Mouse (Mus musculus): Measurements from ENCODE around the gene Rtl3. TPM values are rescaled to one million over a fixed set of nuclear protein-coding genes. Genes with fewer than 3 reads are reported as not detected.

Gene Rtl3
- polyA plus RNA-seq (2015; fragmentation: Nextera tagmentation; extraction: Ambion mirVana): 0.65 and 1.0 TPM in 2 replicates

DNA sequence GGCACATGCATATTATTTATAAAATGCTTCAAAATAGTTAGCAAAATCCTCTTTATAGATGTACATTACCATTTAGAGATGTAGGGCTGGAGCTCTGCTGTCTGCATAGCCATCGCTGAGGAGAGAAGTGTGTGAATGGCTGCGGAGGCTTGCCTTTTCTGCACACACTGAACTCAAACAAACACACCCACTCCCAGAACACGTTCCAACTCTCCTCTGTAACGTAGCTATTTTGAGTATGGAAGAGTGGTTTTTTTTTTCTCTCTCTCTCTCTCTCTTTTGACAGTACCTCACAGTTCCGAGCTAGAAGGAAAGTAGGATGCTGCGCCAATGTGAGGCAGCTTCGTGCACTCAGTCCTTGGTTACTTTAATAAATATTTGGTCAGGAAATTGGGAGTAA, at the start of gene Rtl3:
Gene Rtl3, minus strand, starts transcription at position 236 of the 400 bp plus-strand sequence.
- no peaks in the 10 kb centered on the region for H3K36me3 ChIP-seq (ENCODE audit: control insufficient read depth, insufficient read depth, low read length)
- peaks cover 6% of the 10 kb centered on the region; the same call in 1 of the 2 replicates for H3K9me3 ChIP-seq (replicated peaks; ENCODE audit: control insufficient read depth, low read length, poor library complexity, severe bottlenecking)
- no peak within 1 kb of the TSS for H3K9ac ChIP-seq (ENCODE audit: low read depth, low read length)
- no peak within 1 kb of the TSS for H3K4me2 ChIP-seq (ENCODE audit: low read length)
- ATAC-seq: no peak
- H3K27ac ChIP-seq (ENCODE audit: low read length): no peak within 1 kb of the TSS
- H3K4me3 ChIP-seq (ENCODE audit: low read depth, low read length): no peak within 1 kb of the TSS
- no peaks in the 10 kb centered on the region for H3K27me3 ChIP-seq (ENCODE audit: control insufficient read depth, insufficient read depth, low read depth, low read length)
- no peaks in the 10 kb centered on the region for H3K4me1 ChIP-seq (ENCODE audit: control insufficient read depth, insufficient read depth, low read length)
- WGBS: 73% methylated on average over 7 of the region's 7 CpGs

DNA sequence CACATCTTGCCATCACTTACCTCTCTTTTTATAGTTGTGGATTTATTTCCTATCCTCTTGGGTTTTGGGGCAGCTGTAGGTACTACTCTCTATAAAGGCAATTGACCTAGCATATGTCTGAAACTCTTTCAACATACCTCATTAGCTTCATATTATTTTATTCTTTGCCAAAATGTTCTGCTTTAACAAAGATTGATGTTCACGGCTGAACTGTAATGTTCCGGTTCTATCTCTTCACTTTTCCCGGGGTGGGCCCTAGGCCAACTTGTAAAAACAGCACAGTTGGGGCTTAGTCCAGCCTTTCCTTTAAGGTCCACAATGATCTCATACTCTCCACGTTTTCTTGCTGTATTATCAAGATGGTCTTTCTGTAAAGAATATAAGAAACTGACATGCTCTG, 31.9 kb upstream of the Rtl3 start:
- WGBS: 49% methylated on average over 4 of the region's 4 CpGs
- Histone ChIP-seq H3K4me3 (ENCODE audit: low read depth, low read length) (no peak overlapping the region), H3K27ac (ENCODE audit: low read length) (no peak overlapping the region), H3K36me3 (ENCODE audit: control insufficient read depth, insufficient read depth, low read length) (no peaks in the 10 kb centered on the region), H3K4me2 (ENCODE audit: low read length) (no peak overlapping the region), H3K9ac (ENCODE audit: low read depth, low read length) (no peak overlapping the region), H3K27me3 (ENCODE audit: control insufficient read depth, insufficient read depth, low read depth, low read length) (no peaks in the 10 kb centered on the region), H3K9me3 (replicated peaks; ENCODE audit: control insufficient read depth, low read length, poor library complexity, severe bottlenecking) (no peaks in the 10 kb centered on the region), H3K4me1 (ENCODE audit: control insufficient read depth, insufficient read depth, low read length) (no peaks in the 10 kb centered on the region)
- no peak for ATAC-seq

DNA sequence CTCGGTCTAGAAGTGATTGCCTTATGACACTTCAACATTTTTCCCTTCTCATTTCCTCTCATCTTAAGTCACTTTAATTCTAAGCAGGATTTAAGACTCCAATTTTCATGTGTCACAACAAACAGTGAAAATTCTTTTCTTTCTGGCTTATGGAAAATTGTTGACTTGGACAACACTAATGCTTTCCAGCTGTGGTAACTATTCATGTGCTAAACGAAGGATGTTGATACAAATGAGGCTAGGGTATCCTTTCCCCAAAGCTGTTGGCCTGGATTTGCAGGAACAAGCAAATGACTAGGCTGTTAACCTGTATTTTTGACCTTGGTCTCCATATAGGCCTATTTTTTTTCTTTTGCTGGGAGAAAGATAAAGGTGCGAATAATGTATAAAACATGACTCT, 31.4 kb upstream of the Rtl3 start:
- H3K9me3 ChIP-seq (replicated peaks; ENCODE audit: control insufficient read depth, low read length, poor library complexity, severe bottlenecking): no peaks in the 10 kb centered on the region

GRCm38 (mm10) chrX:106871426-106871825, 31.0 kb upstream of the Rtl3 start:
- H3K4me1 ChIP-seq (ENCODE audit: control insufficient read depth, insufficient read depth, low read length): no peaks in the 10 kb centered on the region
- WGBS: 62% methylated on average over 3 of the region's 3 CpGs
- ATAC-seq: no peak

More for the DNA sequence above, 31.4 kb upstream of the Rtl3 start:
- Histone ChIP-seq H3K4me1 (ENCODE audit: control insufficient read depth, insufficient read depth, low read length) (no peaks in the 10 kb centered on the region), H3K4me2 (ENCODE audit: low read length) (no peak overlapping the region), H3K4me3 (ENCODE audit: low read depth, low read length) (no peak overlapping the region), H3K36me3 (ENCODE audit: control insufficient read depth, insufficient read depth, low read length) (no peaks in the 10 kb centered on the region), H3K9ac (ENCODE audit: low read depth, low read length) (no peak overlapping the region), H3K27ac (ENCODE audit: low read length) (no peak overlapping the region), H3K27me3 (ENCODE audit: control insufficient read depth, insufficient read depth, low read depth, low read length) (no peaks in the 10 kb centered on the region)
- ATAC-seq: no peak
- WGBS: 38% methylated on average over 3 of the region's 3 CpGs

DNA sequence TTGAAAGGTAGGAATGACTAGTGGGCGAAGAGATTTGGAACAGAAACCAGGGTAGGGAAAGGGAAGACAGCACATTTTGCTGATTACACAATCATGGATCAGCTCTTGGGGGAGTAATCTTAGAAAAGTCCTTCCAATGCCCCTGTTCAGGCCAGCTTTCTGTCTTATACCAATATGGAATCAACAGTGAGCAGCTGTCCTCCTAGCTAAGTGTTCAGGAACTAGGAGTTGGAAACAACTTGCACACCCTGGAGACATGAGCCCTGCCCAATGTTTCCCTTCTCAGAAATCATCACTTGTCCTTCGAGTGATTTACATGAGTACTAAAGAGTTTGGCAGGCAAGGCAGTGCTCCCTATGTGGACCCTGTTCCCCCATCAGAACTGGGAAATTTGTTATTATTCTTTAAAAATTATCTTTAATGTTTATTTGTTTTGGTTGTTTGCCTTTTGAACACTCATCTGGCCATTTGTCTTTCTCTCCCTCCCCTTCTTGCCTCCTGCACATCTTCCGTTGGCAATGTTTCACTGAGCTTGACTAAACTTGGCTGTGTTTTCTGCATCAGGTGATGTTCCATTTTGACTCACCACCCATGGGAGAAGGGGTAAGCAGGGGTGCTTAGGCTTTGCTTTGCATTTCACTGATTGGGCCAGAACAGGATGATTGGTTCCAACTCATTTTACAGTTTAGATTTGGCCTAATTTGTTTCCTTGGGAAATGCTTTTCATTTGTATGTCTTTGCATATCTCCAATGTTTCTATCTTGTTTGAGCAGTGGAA, 13.3 kb upstream of the Rtl3 start:
- H3K27ac ChIP-seq (ENCODE audit: low read length): no peak overlapping the region
- no peak overlapping the region for H3K4me2 ChIP-seq (ENCODE audit: low read length)
- H3K4me1 ChIP-seq (ENCODE audit: control insufficient read depth, insufficient read depth, low read length): no peaks in the 10 kb centered on the region
- ATAC-seq: no peak
- H3K9ac ChIP-seq (ENCODE audit: low read depth, low read length): no peak overlapping the region
- WGBS: 86% methylated on average over 3 of the region's 3 CpGs
- no peaks in the 10 kb centered on the region for H3K36me3 ChIP-seq (ENCODE audit: control insufficient read depth, insufficient read depth, low read length)
- no peaks in the 10 kb centered on the region for H3K9me3 ChIP-seq (replicated peaks; ENCODE audit: control insufficient read depth, low read length, poor library complexity, severe bottlenecking)
- no peaks in the 10 kb centered on the region for H3K27me3 ChIP-seq (ENCODE audit: control insufficient read depth, insufficient read depth, low read depth, low read length)
- H3K4me3 ChIP-seq (ENCODE audit: low read depth, low read length): no peak overlapping the region

More at GRCm38 (mm10) chrX:106871426-106871825, 31.0 kb upstream of the Rtl3 start:
- no peak overlapping the region for H3K9ac ChIP-seq (ENCODE audit: low read depth, low read length)
- H3K4me2 ChIP-seq (ENCODE audit: low read length): no peak overlapping the region
- no peak overlapping the region for H3K4me3 ChIP-seq (ENCODE audit: low read depth, low read length)
- H3K27ac ChIP-seq (ENCODE audit: low read length): no peak overlapping the region
- no peaks in the 10 kb centered on the region for H3K27me3 ChIP-seq (ENCODE audit: control insufficient read depth, insufficient read depth, low read depth, low read length)
- no peaks in the 10 kb centered on the region for H3K36me3 ChIP-seq (ENCODE audit: control insufficient read depth, insufficient read depth, low read length)
- no peaks in the 10 kb centered on the region for H3K9me3 ChIP-seq (replicated peaks; ENCODE audit: control insufficient read depth, low read length, poor library complexity, severe bottlenecking)

DNA sequence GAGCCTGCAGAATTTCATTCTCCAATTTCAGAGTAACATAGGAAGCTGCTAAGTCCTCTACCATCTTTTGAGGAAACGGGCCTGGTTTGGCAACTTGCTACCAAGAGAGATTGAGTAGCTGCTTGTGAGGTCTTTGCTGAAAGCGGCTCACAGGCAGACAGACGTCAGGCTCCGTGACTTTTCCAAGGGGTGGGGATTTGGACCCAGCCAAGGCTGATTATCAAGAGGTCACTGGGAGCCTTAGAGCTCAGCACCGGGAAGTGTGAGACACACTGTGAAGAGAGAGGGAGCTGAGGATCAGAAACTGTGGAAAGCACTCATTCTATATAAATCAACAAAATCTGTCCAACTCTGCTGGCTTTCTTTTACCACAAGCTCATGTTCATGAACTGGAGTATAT, 853 bp downstream of the Rtl3 start:
- H3K36me3 ChIP-seq (ENCODE audit: control insufficient read depth, insufficient read depth, low read length): no peaks in the 10 kb centered on the region
- WGBS: 62% methylated on average over 5 of the region's 5 CpGs

GRCm38 (mm10) chrX:106830494-106830893, 9.9 kb downstream of the Rtl3 start:
- Histone ChIP-seq H3K9ac (ENCODE audit: low read depth, low read length) (no peak overlapping the region), H3K27me3 (ENCODE audit: control insufficient read depth, insufficient read depth, low read depth, low read length) (no peaks in the 10 kb centered on the region), H3K27ac (ENCODE audit: low read length) (no peak overlapping the region), H3K4me1 (ENCODE audit: control insufficient read depth, insufficient read depth, low read length) (no peaks in the 10 kb centered on the region), H3K9me3 (replicated peaks; ENCODE audit: control insufficient read depth, low read length, poor library complexity, severe bottlenecking) (no peaks in the 10 kb centered on the region), H3K36me3 (ENCODE audit: control insufficient read depth, insufficient read depth, low read length) (no peaks in the 10 kb centered on the region), H3K4me3 (ENCODE audit: low read depth, low read length) (no peak overlapping the region), H3K4me2 (ENCODE audit: low read length) (no peak overlapping the region)
- ATAC-seq: no peak
- WGBS: 82% methylated on average over 1 of the region's 1 CpGs

More for the DNA sequence above, 853 bp downstream of the Rtl3 start:
- no peak overlapping the region for H3K4me3 ChIP-seq (ENCODE audit: low read depth, low read length)
- no peaks in the 10 kb centered on the region for H3K27me3 ChIP-seq (ENCODE audit: control insufficient read depth, insufficient read depth, low read depth, low read length)
- H3K4me1 ChIP-seq (ENCODE audit: control insufficient read depth, insufficient read depth, low read length): no peaks in the 10 kb centered on the region
- no peak overlapping the region for H3K9ac ChIP-seq (ENCODE audit: low read depth, low read length)
- no peak overlapping the region for H3K4me2 ChIP-seq (ENCODE audit: low read length)
- H3K9me3 ChIP-seq (replicated peaks; ENCODE audit: control insufficient read depth, low read length, poor library complexity, severe bottlenecking): peaks cover 6% of the 10 kb centered on the region; the same call in 1 of the 2 replicates
- ATAC-seq: no peak
- H3K27ac ChIP-seq (ENCODE audit: low read length): no peak overlapping the region

- Histone ChIP-seq H3K36me3 (ENCODE audit: control insufficient read depth, insufficient read depth, low read length) (no peaks in the 10 kb centered on the region), H3K27me3 (ENCODE audit: control insufficient read depth, insufficient read depth, low read depth, low read length) (no peaks in the 10 kb centered on the region), H3K27ac (ENCODE audit: low read length) (no peak overlapping the region), H3K4me2 (ENCODE audit: low read length) (no peak overlapping the region), H3K4me1 (ENCODE audit: control insufficient read depth, insufficient read depth, low read length) (no peaks in the 10 kb centered on the region), H3K9me3 (replicated peaks; ENCODE audit: control insufficient read depth, low read length, poor library complexity, severe bottlenecking) (no peaks in the 10 kb centered on the region), H3K4me3 (ENCODE audit: low read depth, low read length) (no peak overlapping the region), H3K9ac (ENCODE audit: low read depth, low read length) (no peak overlapping the region)
- no peak for ATAC-seq
- WGBS: 69% methylated on average over 7 of the region's 7 CpGs
Measured at GRCm38 (mm10) chrX:106809560-106810226, 30.8 kb downstream of the Rtl3 start.

- Histone ChIP-seq H3K9me3 (replicated peaks; ENCODE audit: control insufficient read depth, low read length, poor library complexity, severe bottlenecking) (no peaks in the 10 kb centered on the region), H3K27ac (ENCODE audit: low read length) (no peak overlapping the region), H3K4me1 (ENCODE audit: control insufficient read depth, insufficient read depth, low read length) (no peaks in the 10 kb centered on the region), H3K27me3 (ENCODE audit: control insufficient read depth, insufficient read depth, low read depth, low read length) (no peaks in the 10 kb centered on the region), H3K4me2 (ENCODE audit: low read length) (no peak overlapping the region), H3K9ac (ENCODE audit: low read depth, low read length) (no peak overlapping the region), H3K4me3 (ENCODE audit: low read depth, low read length) (no peak overlapping the region), H3K36me3 (ENCODE audit: control insufficient read depth, insufficient read depth, low read length) (no peaks in the 10 kb centered on the region)
- no peak for ATAC-seq
- WGBS: 40% methylated on average over 2 of the region's 2 CpGs
Measured at GRCm38 (mm10) chrX:106804387-106804786, 36.1 kb downstream of the Rtl3 start.
